Mouse (Mus musculus): ENCODE results near the gene Cd4.
A peak's percentile ranks its signal among the peaks of the same experiment; 100 is the strongest.

- TF ChIP-seq CTCF (IDR thresholded peaks at IDR 0.05; ENCODE audit: borderline replicate concordance, extremely low read depth, insufficient read depth, insufficient read length) (peak; percentile 78), POLR2A (IDR thresholded peaks at IDR 0.05; ENCODE audit: borderline replicate concordance, extremely low read depth, insufficient read depth, insufficient read length, poor library complexity, severe bottlenecking) (peak; percentile 14)
Measured at GRCm38 (mm10) chr6:124856916-124857839, 30.8 kb downstream of the Cd4 start, which contains the start of gene P3h3.

Measured in brain, embryonic 14.5 days (tissue).